7 mouse cellular contexts compared by ENCODE assay signal in the genomic region with DNA sequence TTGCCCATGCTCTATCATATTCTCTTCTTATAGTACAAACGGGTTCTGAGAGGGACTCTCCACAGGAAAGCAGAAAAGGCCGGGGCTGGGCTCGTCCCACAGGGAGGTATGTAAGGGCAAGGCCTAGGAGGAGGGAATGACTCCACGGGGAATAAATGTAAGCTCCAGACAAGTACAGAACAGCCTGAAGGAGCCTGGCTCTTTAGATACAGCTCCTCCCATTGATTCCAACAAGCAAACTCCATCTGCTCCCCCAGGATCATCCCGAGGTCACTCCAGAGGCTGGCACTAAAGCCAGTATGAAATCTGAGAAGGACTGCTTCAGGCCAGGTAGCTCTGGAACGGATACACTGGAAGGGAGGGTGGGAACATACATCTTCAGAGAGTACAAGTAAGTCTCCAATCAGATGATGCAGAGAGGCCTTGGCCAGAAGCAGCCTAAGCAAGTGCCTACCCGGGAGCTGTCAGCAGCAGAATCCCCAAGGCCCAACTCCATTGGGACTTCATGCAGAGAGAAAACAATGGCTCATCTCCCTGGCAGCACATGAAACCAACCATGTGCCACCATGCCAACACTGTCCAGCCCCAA. TPM values are rescaled to one million over a fixed set of nuclear protein-coding genes. Genes with fewer than 3 reads are reported as not detected.
A peak's percentile ranks its signal among the peaks of the same experiment; 100 is the strongest.
DNase-seq lines count a peak whose midpoint lies in the region; ATAC-seq and TF ChIP-seq lines count a peak whose summit lies in the region.

No protein-coding gene starts in this region.

- H3K9me3 ChIP-seq in liver, embryonic 12.5 days (replicated peaks), result no peaks in the 10 kb centered on the region
- H3K9me3 ChIP-seq in embryonic facial prominence, embryonic 14.5 days (ENCODE audit: control insufficient read depth, low read length), result no peaks in the 10 kb centered on the region
- no peaks in the 10 kb centered on the region for H3K9me3 ChIP-seq in intestine, postnatal 0 days (ENCODE audit: control insufficient read depth)

- peaks cover 70% of the 10 kb centered on the region for H3K4me1 ChIP-seq in liver, embryonic 12.5 days
- H3K4me1 ChIP-seq in embryonic facial prominence, embryonic 14.5 days (ENCODE audit: control insufficient read depth, insufficient read depth, low read length), result peaks cover 26% of the 10 kb centered on the region
- H3K4me1 ChIP-seq in intestine, postnatal 0 days (replicated peaks; ENCODE audit: control insufficient read depth, insufficient read depth, low read length), result peaks cover 11% of the 10 kb centered on the region

- H3K4me2 ChIP-seq in liver, embryonic 12.5 days, result peak overlapping the region; percentile 84
- peak overlapping the region; percentile 87 for H3K4me2 ChIP-seq in embryonic facial prominence, embryonic 14.5 days (ENCODE audit: low read depth, low read length)
- 0 out of 2 replicates have a peak overlapping the region, but pooled peaks have one; percentile 13 for H3K4me2 ChIP-seq in intestine, postnatal 0 days (replicated peaks; ENCODE audit: low read depth)

- no peaks in the 10 kb centered on the region for H3K27me3 ChIP-seq in liver, embryonic 12.5 days (replicated peaks)
- H3K27me3 ChIP-seq in embryonic facial prominence, embryonic 14.5 days (replicated peaks; ENCODE audit: control insufficient read depth, insufficient read depth, low read length), result no peaks in the 10 kb centered on the region
- no peaks in the 10 kb centered on the region for H3K27me3 ChIP-seq in intestine, postnatal 0 days (replicated peaks; ENCODE audit: control insufficient read depth, insufficient read depth, low read length)

- peak overlapping the region; percentile 73 for H3K4me3 ChIP-seq in liver, embryonic 12.5 days
- H3K4me3 ChIP-seq in embryonic facial prominence, embryonic 14.5 days (ENCODE audit: low read depth, low read length), result no peak overlapping the region
- H3K4me3 ChIP-seq in intestine, postnatal 0 days (ENCODE audit: low read depth, low read length), result no peak overlapping the region

- peak overlapping the region; percentile 12; the same call in 1 of the 2 replicates for H3K9ac ChIP-seq in liver, embryonic 12.5 days
- peak overlapping the region; percentile 34 for H3K9ac ChIP-seq in embryonic facial prominence, embryonic 14.5 days (ENCODE audit: low read depth, low read length)
- H3K9ac ChIP-seq in intestine, postnatal 0 days (ENCODE audit: low read depth, low read length), result no peak overlapping the region

- ATAC-seq in liver, embryonic 12.5 days, result no peak
- ATAC-seq in embryonic facial prominence, embryonic 14.5 days (ENCODE audit: low read depth), result no peak
- ATAC-seq in intestine, postnatal 0 days, result no peak

- DNase-seq in liver, result no peak
- peak; percentile 14 for DNase-seq in embryonic facial prominence, embryonic 14.5 days (ENCODE audit: low spot score)
- DNase-seq in skeletal muscle tissue, adult 2 months (ENCODE audit: low read depth, low spot score), result peak; percentile 47
- DNase-seq in spleen, postnatal 10 days (ENCODE audit: low spot score in 2 of 2), result no peak
- no peak for DNase-seq in layer of hippocampus, adult 9-10 months (ENCODE audit: low spot score)

- 0 out of 2 replicates have a peak overlapping the region, but pooled peaks have one; percentile 46 for H3K27ac ChIP-seq in liver, embryonic 12.5 days
- no peak overlapping the region for H3K27ac ChIP-seq in embryonic facial prominence, embryonic 14.5 days (replicated peaks; ENCODE audit: low read depth, low read length)
- H3K27ac ChIP-seq in intestine, postnatal 0 days (ENCODE audit: low read depth, low read length), result no peak overlapping the region

- 83% methylated on average over 7 of the region's 7 CpGs for WGBS in liver, embryonic 12.5 days (ENCODE audit: insufficient replicate concordance)
- WGBS in embryonic facial prominence, embryonic 14.5 days, result 39% methylated on average over 7 of the region's 7 CpGs
- WGBS in intestine, postnatal 0 days, result 65% methylated on average over 7 of the region's 7 CpGs

- TF ChIP-seq CTCF in intestine, postnatal 0 days (IDR thresholded peaks at IDR 0.05; ENCODE audit: low read depth), result no peak

- peaks cover 49% of the 10 kb centered on the region for H3K36me3 ChIP-seq in liver, embryonic 12.5 days
- H3K36me3 ChIP-seq in embryonic facial prominence, embryonic 14.5 days (ENCODE audit: control insufficient read depth, insufficient read depth, low read length), result peaks cover 32% of the 10 kb centered on the region
- H3K36me3 ChIP-seq in intestine, postnatal 0 days (ENCODE audit: control insufficient read depth, insufficient read depth), result peaks cover 22% of the 10 kb centered on the region; the same call in 1 of the 2 replicates

RNA-seq across cellular contexts. Expression of gene Ipo13, which starts 2.0 kb away (rescaled TPM):
- 35.6 and 36.2 TPM in 2 replicates for polyA plus RNA-seq in liver, embryonic 12.5 days (2016; fragmentation: Nextera tagmentation; extraction: Ambion mirVana)
- polyA plus RNA-seq in embryonic facial prominence, embryonic 14.5 days (2014; fragmentation: Nextera tagmentation; extraction: Ambion mirVana), result 38.2 and 40.6 TPM in 2 replicates
- polyA plus RNA-seq in intestine, postnatal 0 days (2015; fragmentation: Nextera tagmentation; extraction: Ambion mirVana), result 15.8 and 18.2 TPM in 2 replicates

RNA-seq across cellular contexts. Expression of gene Artn, which starts 16.8 kb away (rescaled TPM):
- polyA plus RNA-seq in liver, embryonic 12.5 days (2016; fragmentation: Nextera tagmentation; extraction: Ambion mirVana), result 2.8 and 3.2 TPM in 2 replicates
- polyA plus RNA-seq in embryonic facial prominence, embryonic 14.5 days (2014; fragmentation: Nextera tagmentation; extraction: Ambion mirVana), result 2.1 and 2.8 TPM in 2 replicates
- polyA plus RNA-seq in intestine, postnatal 0 days (2015; fragmentation: Nextera tagmentation; extraction: Ambion mirVana), result 1.2 and 1.3 TPM in 2 replicates

RNA-seq across cellular contexts. Expression of gene Dph2, which starts 20.9 kb away (rescaled TPM):
- polyA plus RNA-seq in liver, embryonic 12.5 days (2016; fragmentation: Nextera tagmentation; extraction: Ambion mirVana), result 15.5 and 15.8 TPM in 2 replicates
- 13.4 and 15.0 TPM in 2 replicates for polyA plus RNA-seq in embryonic facial prominence, embryonic 14.5 days (2014; fragmentation: Nextera tagmentation; extraction: Ambion mirVana)
- polyA plus RNA-seq in intestine, postnatal 0 days (2015; fragmentation: Nextera tagmentation; extraction: Ambion mirVana), result 5.0 and 5.5 TPM in 2 replicates

RNA-seq across cellular contexts. Expression of gene Atp6v0b, which starts 25.6 kb away (rescaled TPM):
- 180 and 198 TPM in 2 replicates for polyA plus RNA-seq in liver, embryonic 12.5 days (2016; fragmentation: Nextera tagmentation; extraction: Ambion mirVana)
- 199 and 230 TPM in 2 replicates for polyA plus RNA-seq in embryonic facial prominence, embryonic 14.5 days (2014; fragmentation: Nextera tagmentation; extraction: Ambion mirVana)
- 441 and 442 TPM in 2 replicates for polyA plus RNA-seq in intestine, postnatal 0 days (2015; fragmentation: Nextera tagmentation; extraction: Ambion mirVana)

RNA-seq across cellular contexts. Expression of gene B4galt2, which starts 29.5 kb away (rescaled TPM):
- polyA plus RNA-seq in liver, embryonic 12.5 days (2016; fragmentation: Nextera tagmentation; extraction: Ambion mirVana), result 5.2 and 5.7 TPM in 2 replicates
- polyA plus RNA-seq in embryonic facial prominence, embryonic 14.5 days (2014; fragmentation: Nextera tagmentation; extraction: Ambion mirVana), result 34.3 and 42.8 TPM in 2 replicates
- polyA plus RNA-seq in intestine, postnatal 0 days (2015; fragmentation: Nextera tagmentation; extraction: Ambion mirVana), result 8.7 and 8.9 TPM in 2 replicates

Comparison
In these comparisons a context has a peak if more than half of its experiments do, and no peak if none do; other contexts are left out.
1. H3K4me2 ChIP-seq: peak in every context shown above with its lines; median percentile 87 in embryonic facial prominence, embryonic 14.5 days; 84 in liver, embryonic 12.5 days; 13 in intestine, postnatal 0 days.
2. DNase-seq: peak in embryonic facial prominence, embryonic 14.5 days (single experiment) and skeletal muscle tissue, adult 2 months (single experiment); none in liver (single experiment), spleen, postnatal 10 days (0 of 2) and layer of hippocampus, adult 9-10 months (single experiment).